Mouse (Mus musculus): Measurements from ENCODE around the gene Nckap5l.
"Not testable (repeated sequence)": the region's sequence is repeated elsewhere in the genome, so short reads cannot be mapped to it uniquely, and the experiment has no call there.

- not testable (repeated sequence) for TF ChIP-seq CTCF, EP300 (IDR thresholded peaks at IDR 0.05; ENCODE audit: low read depth)
Measured at GRCm38 (mm10) chr15:99446136-99446535, 11.4 kb downstream of the Nckap5l start.
